Mouse (Mus musculus) brain, embryonic 14.5 days (tissue): ENCODE measurements around the gene Tmod4.

Experiments used
- CTCF ChIP-seq: fragments of 200-500 bp; IDR thresholded peaks from 2 replicates; pipeline ENCODE4 v1.5.1; 2012; ENCODE audit warnings: inconsistent platforms, mild to moderate bottlenecking, moderate library complexity, borderline replicate concordance; ENCODE audit not compliant: insufficient read depth, insufficient read length; ENCODE audit errors: extremely low read depth
- POLR2A ChIP-seq: fragments of 200-500 bp; IDR thresholded peaks from 2 replicates; pipeline ENCODE4 v1.6.1; 2012; ENCODE audit warnings: mild to moderate bottlenecking, inconsistent platforms, borderline replicate concordance; ENCODE audit not compliant: poor library complexity, insufficient read depth, insufficient read length, severe bottlenecking; ENCODE audit errors: extremely low read depth

GRCm38 (mm10) chr3:95112760-95113159 lies 11.5 kb upstream of the Tmod4 start:
- TF ChIP-seq POLR2A (no peak), CTCF (no peak)
